Mouse (Mus musculus) lung, postnatal 0 days (tissue): Measurements from ENCODE around the gene Prph.

Experiments
- CTCF ChIP-seq: IDR thresholded peaks from 2 replicates; pipeline ENCODE4 v1.5.1; 2016; ENCODE audit warnings: antibody characterized with exemption, mild to moderate bottlenecking
- EP300 ChIP-seq: IDR thresholded peaks from 2 replicates; pipeline ENCODE4 v1.6.1; 2016; ENCODE audit warnings: antibody characterized with exemption, mild to moderate bottlenecking, control low read depth

GRCm38 (mm10) chr15:99027116-99027515 is 27.9 kb upstream of the Prph start:
- TF ChIP-seq EP300 (no peak), CTCF (peak; percentile 16)
